Mouse (Mus musculus): Measurements from ENCODE around the gene Bri3. TPM values are rescaled to one million over a fixed set of nuclear protein-coding genes. Genes with fewer than 3 reads are reported as not detected.

Bri3 gene
- total and polyA plus RNA-seq, 3 experiments: 21.6 to 40.5 TPM; not detected in 1

- DNase-seq (ENCODE audit: low read depth, low spot score): peak; percentile 20
- TF ChIP-seq GATA1 (IDR thresholded peaks at IDR 0.05; ENCODE audit: low read depth, low read length): no peak
- TF ChIP-seq ZKSCAN1 (IDR thresholded peaks at IDR 0.05; ENCODE audit: low read depth, low read length): no peak
- Histone ChIP-seq H3K27me3 (ENCODE audit: control insufficient read depth in 1 of 2, insufficient read depth in 2 of 2, low read length in 2 of 2) (no peaks in the 10 kb centered on the region), H3K4me3 (ENCODE audit: control insufficient read depth in 1 of 2, insufficient read depth in 1 of 2, low read depth in 2 of 2, low read length in 2 of 2) (no peak overlapping the region), H3K36me3 (ENCODE audit: control insufficient read depth in 1 of 2, insufficient read depth in 2 of 2, low read length in 2 of 2) (no peaks in the 10 kb centered on the region), H3K4me1 (ENCODE audit: control insufficient read depth in 1 of 2, insufficient read depth in 2 of 2, low read length in 2 of 2) (peaks cover 0 to 9% of the 10 kb centered on the region in 2 experiments; a peak in 1 of 4 replicates), H3K27ac (ENCODE audit: control insufficient read depth, low read depth, low read length) (no peak overlapping the region), H3K9ac (ENCODE audit: control insufficient read depth, low read depth, low read length, poor library complexity, severe bottlenecking) (no peak overlapping the region), H3K9me3 (replicated peaks; ENCODE audit: insufficient read depth, low read length) (no peaks in the 10 kb centered on the region), H3K79me2 (ENCODE audit: control insufficient read depth, insufficient read depth, low read length, poor library complexity) (no peaks in the 10 kb centered on the region)
Observed at GRCm38 (mm10) chr5:144215992-144216391, 28.2 kb upstream of the Bri3 start.

DNA sequence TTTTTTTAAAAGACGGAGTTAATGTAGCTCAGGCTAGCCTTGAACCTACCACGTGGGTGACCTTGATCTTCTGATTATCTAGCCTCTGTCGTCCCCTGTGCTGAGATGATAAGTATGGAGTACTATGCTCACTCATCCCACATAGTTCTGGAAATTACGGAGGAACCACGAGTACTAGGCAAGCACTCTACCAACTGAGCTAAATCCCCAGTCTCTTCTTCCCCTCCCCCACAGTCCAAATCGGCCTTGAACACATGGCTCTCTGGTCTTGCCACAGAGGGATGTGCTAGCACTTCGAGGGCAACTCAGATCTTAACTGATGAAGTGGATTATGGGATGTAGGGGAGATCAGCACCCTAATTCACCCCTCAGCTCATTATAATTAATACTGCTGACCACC, 26.2 kb upstream of the Bri3 start:
- H3K36me3 ChIP-seq (ENCODE audit: control insufficient read depth in 1 of 2, insufficient read depth in 2 of 2, low read length in 2 of 2): no peaks in the 10 kb centered on the region; a peak in 1 of 4 replicates

GRCm38 (mm10) chr5:144219306-144219705, 24.9 kb upstream of the Bri3 start:
- DNase-seq (ENCODE audit: low read depth, low spot score): no peak
- H3K79me2 ChIP-seq (ENCODE audit: control insufficient read depth, insufficient read depth, low read length, poor library complexity): no peaks in the 10 kb centered on the region
- no peaks in the 10 kb centered on the region for H3K9me3 ChIP-seq (replicated peaks; ENCODE audit: insufficient read depth, low read length)
- H3K9ac ChIP-seq (ENCODE audit: control insufficient read depth, low read depth, low read length, poor library complexity, severe bottlenecking): no peak overlapping the region
- no peaks in the 10 kb centered on the region for H3K27me3 ChIP-seq (ENCODE audit: control insufficient read depth in 1 of 2, insufficient read depth in 2 of 2, low read length in 2 of 2)
- H3K27ac ChIP-seq (ENCODE audit: control insufficient read depth, low read depth, low read length): no peak overlapping the region
- H3K4me3 ChIP-seq (ENCODE audit: control insufficient read depth in 1 of 2, insufficient read depth in 1 of 2, low read depth in 2 of 2, low read length in 2 of 2): no peak overlapping the region
- peaks cover 0 to 15% of the 10 kb centered on the region in 2 experiments; a peak in 2 of 4 replicates for H3K4me1 ChIP-seq (ENCODE audit: control insufficient read depth in 1 of 2, insufficient read depth in 2 of 2, low read length in 2 of 2)
- TF ChIP-seq MEF2A (IDR thresholded peaks at IDR 0.05; ENCODE audit: extremely low read depth, insufficient replicate concordance, low read depth, low read length, poor library complexity, severe bottlenecking) (no peak), MAX (IDR thresholded peaks at IDR 0.05; ENCODE audit: low read length) (no peak), ETS1 (IDR thresholded peaks at IDR 0.05; ENCODE audit: low read depth, low read length) (no peak), NELFE (IDR thresholded peaks at IDR 0.05; ENCODE audit: low read depth, low read length) (no peak), E2F4 (IDR thresholded peaks at IDR 0.05; ENCODE audit: borderline replicate concordance, low read depth, low read length) (no peak)
- no peaks in the 10 kb centered on the region; a peak in 1 of 4 replicates for H3K36me3 ChIP-seq (ENCODE audit: control insufficient read depth in 1 of 2, insufficient read depth in 2 of 2, low read length in 2 of 2)

More for the DNA sequence above, 26.2 kb upstream of the Bri3 start:
- Histone ChIP-seq H3K4me3 (ENCODE audit: control insufficient read depth in 1 of 2, insufficient read depth in 1 of 2, low read depth in 2 of 2, low read length in 2 of 2) (no peak overlapping the region), H3K9me3 (replicated peaks; ENCODE audit: insufficient read depth, low read length) (no peaks in the 10 kb centered on the region), H3K9ac (ENCODE audit: control insufficient read depth, low read depth, low read length, poor library complexity, severe bottlenecking) (no peak overlapping the region), H3K27me3 (ENCODE audit: control insufficient read depth in 1 of 2, insufficient read depth in 2 of 2, low read length in 2 of 2) (no peaks in the 10 kb centered on the region), H3K4me1 (ENCODE audit: control insufficient read depth in 1 of 2, insufficient read depth in 2 of 2, low read length in 2 of 2) (peaks cover 0 to 15% of the 10 kb centered on the region in 2 experiments; a peak in 2 of 4 replicates), H3K79me2 (ENCODE audit: control insufficient read depth, insufficient read depth, low read length, poor library complexity) (no peaks in the 10 kb centered on the region), H3K27ac (ENCODE audit: control insufficient read depth, low read depth, low read length) (no peak overlapping the region)
- TF ChIP-seq USF1 (IDR thresholded peaks at IDR 0.05; ENCODE audit: low read depth, low read length) (no peak), ZKSCAN1 (IDR thresholded peaks at IDR 0.05; ENCODE audit: low read depth, low read length) (no peak), MXI1 (IDR thresholded peaks at IDR 0.05; ENCODE audit: low read depth, low read length) (no peak), TBP (IDR thresholded peaks at IDR 0.05; ENCODE audit: low read depth, low read length) (no peak), BHLHE40 (IDR thresholded peaks at IDR 0.05; ENCODE audit: borderline replicate concordance, low read depth, low read length) (no peak), CTCF (IDR thresholded peaks at IDR 0.05 in 2 of 3, conservative IDR thresholded peaks at IDR 0.05 in 1 of 3; ENCODE audit: control insufficient read depth in 1 of 3, insufficient read depth in 1 of 3, low read depth in 2 of 3, low read length in 3 of 3, poor library complexity in 1 of 3, severe bottlenecking in 1 of 3) (no peak), TCF12 (IDR thresholded peaks at IDR 0.05; ENCODE audit: low read depth, low read length) (no peak), SMC3 (IDR thresholded peaks at IDR 0.05; ENCODE audit: low read depth, low read length) (no peak), MYC (IDR thresholded peaks at IDR 0.05; ENCODE audit: low read depth, low read length) (no peak), ZC3H11A (IDR thresholded peaks at IDR 0.05; ENCODE audit: low read depth, low read length) (no peak), CHD2 (IDR thresholded peaks at IDR 0.05; ENCODE audit: low read length) (no peak), CHD1 (IDR thresholded peaks at IDR 0.05; ENCODE audit: low read depth, low read length) (no peak), RAD21 (IDR thresholded peaks at IDR 0.05; ENCODE audit: low read depth, low read length) (no peak), E2F4 (IDR thresholded peaks at IDR 0.05; ENCODE audit: borderline replicate concordance, low read depth, low read length) (no peak), JUND (IDR thresholded peaks at IDR 0.05; ENCODE audit: low read depth, low read length) (no peak)
- DNase-seq (ENCODE audit: low read depth, low spot score): no peak
